Mouse (Mus musculus) right cerebral cortex, postnatal 36 days (tissue): Measurements from ENCODE around the gene Pakap.
A peak's percentile ranks its signal among the peaks of the same experiment; 100 is the strongest.

Source experiments
- DNase-seq, 2 experiments: peaks; one replicate each; pipeline ENCODE4 v3.0.0; 2022; ENCODE audit warnings: low spot score in 2 of 2, mixed read lengths in 1 of 2

The Pakap gene

GRCm38 (mm10) chr4:57672996-57673906 lies 105.3 kb downstream of the Pakap start:
- DNase-seq: peak; percentile 59 to 73

- DNase-seq: no peak
These were observed 106.4 kb downstream of the Pakap start for GRCm38 (mm10) chr4:57674351-57674750.

GRCm38 (mm10) chr4:57675387-57675786 lies 107.4 kb downstream of the Pakap start:
- DNase-seq: no peak

GRCm38 (mm10) chr4:57677916-57678315 lies 109.9 kb downstream of the Pakap start:
- DNase-seq: no peak

GRCm38 (mm10) chr4:57678991-57679457 lies 111.0 kb downstream of the Pakap start:
- no peak for DNase-seq

- no peak for DNase-seq
These were observed 112.2 kb downstream of the Pakap start for GRCm38 (mm10) chr4:57680186-57680585.

GRCm38 (mm10) chr4:57681511-57681910 lies 113.5 kb downstream of the Pakap start:
- DNase-seq: no peak

- DNase-seq: no peak
These were observed 114.4 kb downstream of the Pakap start for GRCm38 (mm10) chr4:57682341-57682740.

GRCm38 (mm10) chr4:57682944-57683343 lies 115.0 kb downstream of the Pakap start:
- DNase-seq: peak in 1 of 2 experiments; percentile 30

GRCm38 (mm10) chr4:57684676-57685215 lies 116.8 kb downstream of the Pakap start:
- DNase-seq: no peak

- DNase-seq: no peak
These were observed 118.8 kb downstream of the Pakap start for GRCm38 (mm10) chr4:57686736-57687135.

GRCm38 (mm10) chr4:57687583-57687982 lies 119.6 kb downstream of the Pakap start:
- DNase-seq: peak; percentile 43 to 45

- DNase-seq: no peak
These were observed 120.2 kb downstream of the Pakap start for GRCm38 (mm10) chr4:57688131-57688530.

GRCm38 (mm10) chr4:57690001-57690400 lies 122.0 kb downstream of the Pakap start:
- DNase-seq: no peak

GRCm38 (mm10) chr4:57690805-57691204 lies 122.8 kb downstream of the Pakap start:
- no peak for DNase-seq

- no peak for DNase-seq
These were observed 126.6 kb downstream of the Pakap start for GRCm38 (mm10) chr4:57694356-57695136.

GRCm38 (mm10) chr4:57696955-57697354 lies 129.0 kb downstream of the Pakap start:
- DNase-seq: no peak

- DNase-seq: no peak
These were observed 130.1 kb downstream of the Pakap start for GRCm38 (mm10) chr4:57697918-57698611.

- DNase-seq: no peak
These were observed 133.6 kb downstream of the Pakap start for GRCm38 (mm10) chr4:57701576-57701975.

GRCm38 (mm10) chr4:57703574-57704470 lies 135.8 kb downstream of the Pakap start:
- DNase-seq: no peak

GRCm38 (mm10) chr4:57704575-57704974 lies 136.6 kb downstream of the Pakap start:
- no peak for DNase-seq
